Mouse (Mus musculus) lung, adult 2 months (tissue): ENCODE results near the gene Pf4.

Source experiments
- CTCF ChIP-seq: fragments of 200-500 bp; IDR thresholded peaks from 2 replicates; pipeline ENCODE4 v1.5.1; 2011; ENCODE audit warnings: mild to moderate bottlenecking, low read length, control low read depth; ENCODE audit not compliant: insufficient read depth
- POLR2A ChIP-seq: fragments of 200-500 bp; IDR thresholded peaks from 2 replicates; pipeline ENCODE4 v1.6.1; 2011; ENCODE audit warnings: low read depth, mild to moderate bottlenecking, control low read depth, low read length, borderline replicate concordance; ENCODE audit errors: extremely low read depth

- TF ChIP-seq POLR2A (no peak), CTCF (no peak)
Observed at GRCm38 (mm10) chr5:90806050-90806449, 33.8 kb downstream of the Pf4 start.
